Mouse (Mus musculus) heart, adult 11 months (tissue): ENCODE measurements around the gene 9130213A22Rik.

Source experiments
- DNase-seq: peaks from one replicate; pipeline ENCODE4 v3.0.0; 2022

The 9130213A22Rik gene

DNA sequence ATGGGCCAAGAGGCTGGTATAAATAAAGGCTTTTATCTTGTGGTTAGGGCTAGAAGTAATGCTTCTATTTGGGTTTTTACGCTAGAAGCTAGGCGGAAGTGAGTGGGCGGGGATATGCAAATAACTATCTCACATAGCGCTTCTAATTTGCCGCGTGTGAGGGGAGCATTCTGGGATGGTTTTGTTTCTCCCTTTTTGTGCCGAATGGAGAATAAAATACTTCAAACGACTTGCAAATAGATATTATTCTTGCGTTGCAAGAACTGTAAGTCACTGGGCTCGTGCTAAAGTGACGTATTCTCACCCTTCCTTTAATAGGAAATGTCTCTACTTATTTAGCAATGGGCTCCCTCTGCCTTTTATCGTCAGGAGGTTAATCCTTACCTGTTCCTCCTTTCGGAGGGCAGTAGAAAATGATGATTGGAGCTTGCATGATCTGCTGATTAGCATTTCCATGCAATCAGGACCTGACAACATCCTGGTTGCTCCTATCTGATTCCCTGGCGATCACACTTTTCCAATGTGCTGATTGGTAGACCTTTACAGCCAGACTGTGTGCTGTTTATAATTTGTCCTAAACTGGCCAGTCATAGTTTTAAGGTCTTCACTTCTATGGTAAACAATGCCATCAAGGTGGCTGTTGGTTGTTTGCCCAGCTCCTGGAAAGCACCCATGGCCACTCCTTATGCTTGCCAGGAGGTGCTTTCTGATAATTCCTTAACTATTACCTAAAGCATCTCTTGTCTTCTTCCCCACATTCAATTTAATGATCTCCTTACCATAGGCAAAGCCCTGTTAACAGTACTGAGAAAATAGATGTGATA, 49.1 kb downstream of the 9130213A22Rik start:
- peak; percentile 98 for DNase-seq

DNA sequence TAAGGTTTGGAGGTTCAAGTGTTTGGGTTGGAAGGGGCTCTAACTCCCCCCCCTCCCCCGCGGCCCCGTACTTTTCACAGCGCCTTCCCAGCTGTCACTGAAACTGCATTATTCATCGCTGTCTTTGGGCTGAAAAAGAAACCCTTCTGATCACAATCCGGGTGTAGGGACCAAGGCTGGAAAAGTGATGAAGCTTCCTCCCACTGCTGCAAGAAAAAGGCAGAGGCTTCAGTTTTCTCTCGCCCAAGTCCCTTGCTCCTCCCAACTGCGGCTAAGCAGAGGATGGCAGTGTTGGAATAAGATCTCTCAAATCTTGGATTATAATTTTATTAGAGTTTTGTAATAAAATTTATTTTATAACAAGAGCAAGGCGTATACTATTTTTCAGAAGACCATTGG, 49.7 kb downstream of the 9130213A22Rik start:
- peak; percentile 86 for DNase-seq

DNA sequence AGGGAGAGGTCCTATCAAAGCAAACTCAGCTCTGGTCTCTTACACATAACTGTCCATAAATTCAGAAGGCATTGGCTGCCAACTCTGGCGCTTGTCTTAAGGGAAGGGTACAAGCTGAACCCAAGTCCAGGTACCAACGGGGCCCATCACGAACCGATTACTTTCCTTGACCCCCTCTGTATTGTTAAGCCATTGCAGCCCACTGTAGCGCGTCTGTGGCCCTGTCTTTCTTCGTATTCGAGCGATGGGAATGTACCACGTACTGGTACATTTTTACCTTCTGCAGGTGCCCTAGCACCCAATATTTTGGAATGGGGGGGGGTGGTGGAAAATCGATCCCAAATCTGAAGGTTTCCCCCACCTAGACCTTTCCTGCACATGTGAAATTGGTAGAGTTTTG, 50.2 kb downstream of the 9130213A22Rik start:
- DNase-seq = peak; percentile 92

DNA sequence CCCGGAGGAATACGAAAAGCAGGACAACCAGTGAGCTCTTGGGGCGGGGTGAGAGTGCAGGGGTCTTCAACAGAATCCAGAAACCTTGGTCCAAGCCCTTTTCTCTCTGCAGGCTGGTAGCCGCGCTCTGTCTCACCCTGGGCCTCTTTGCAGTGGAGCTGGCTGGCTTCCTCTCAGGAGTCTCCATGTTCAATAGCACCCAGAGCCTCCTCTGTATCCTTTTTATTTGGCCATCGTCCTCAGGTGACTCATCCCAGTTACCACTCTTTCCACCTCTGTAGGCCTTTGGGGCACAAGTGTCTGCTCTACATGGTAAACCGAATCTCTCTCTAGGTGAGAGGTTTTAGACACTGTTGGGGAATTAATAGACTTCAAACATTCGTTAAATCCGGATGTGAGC, 51.1 kb downstream of the 9130213A22Rik start:
- no peak for DNase-seq

GRCm38 (mm10) chr11:69070590-69071222, 51.7 kb downstream of the 9130213A22Rik start, which contains the start of gene Tmem107:
Gene Tmem107, plus strand, starts transcription at chr11:69070806.
- peak; percentile 99 for DNase-seq

- DNase-seq = no peak
Measured at GRCm38 (mm10) chr11:69070093-69070492, 52.3 kb downstream of the 9130213A22Rik start.
